Mouse (Mus musculus) heart, postnatal 4 days (tissue): ENCODE results near the gene Etv5. TPM values are rescaled to one million over a fixed set of nuclear protein-coding genes. Genes with fewer than 3 reads are reported as not detected.

ENCODE experiments used
- DNase-seq: peaks from one replicate; pipeline ENCODE4 v3.0.0; 2021
- total RNA-seq, 2 experiments: library from RNA; stranded (reverse); gene quantifications; 2 replicates each; pipeline ENCODE4 v1.2.3; 2021

Etv5 gene
- total RNA-seq, 2 experiments from 2014 or later = 11.6 to 14.5 TPM

DNA sequence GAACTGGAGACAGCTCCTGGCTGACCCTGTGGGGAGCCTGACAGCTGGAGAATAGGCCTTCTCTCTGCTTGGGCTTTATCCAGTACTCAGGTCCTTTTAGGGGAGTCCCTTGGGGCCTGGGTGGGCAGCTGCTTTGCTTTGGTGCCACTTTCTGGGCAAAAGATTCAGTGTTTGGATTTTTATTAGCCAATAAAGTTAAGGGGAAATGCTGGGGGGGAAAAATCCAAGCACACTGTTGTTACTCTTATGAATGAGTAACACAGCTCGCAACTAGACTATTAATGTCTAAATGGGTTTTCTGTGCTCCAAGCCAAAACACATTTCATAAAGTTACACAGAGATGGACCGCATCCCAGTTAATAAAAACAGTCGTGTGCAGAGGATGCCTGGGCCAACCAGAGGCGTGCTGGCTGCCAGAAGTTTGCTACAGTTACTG, 98.3 kb downstream of the Etv5 start:
- DNase-seq = peak; percentile 12

DNA sequence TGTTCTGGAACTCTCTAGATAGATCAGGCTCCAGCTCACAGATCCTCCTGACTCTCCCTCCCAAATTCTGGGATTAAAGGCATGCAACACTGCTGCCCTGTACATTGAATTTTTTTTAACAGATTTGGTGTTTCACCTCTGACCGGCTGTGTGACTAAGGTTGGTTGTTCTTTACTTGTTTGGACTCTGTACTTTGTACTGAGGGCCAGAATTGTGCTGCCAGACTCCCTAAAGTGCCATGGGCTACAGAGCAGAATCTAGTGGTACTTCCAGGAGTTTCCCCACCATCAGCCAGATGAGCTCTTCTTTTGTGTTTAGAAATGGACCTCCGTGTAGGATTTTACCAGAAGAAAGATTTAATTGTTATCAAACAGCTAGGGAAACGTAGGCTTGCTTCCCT, 103.7 kb downstream of the Etv5 start:
- DNase-seq = no peak

Other genes with a start within 250 kb of the Etv5 start
- 100 to 1,000 TPM; 113 to 120 TPM for gene Tra2b, start 173.7 kb downstream of the Etv5 start, total RNA-seq
- under 1 TPM; 0.71 to 0.72 TPM for gene Dgkg, start 217.5 kb upstream of the Etv5 start, total RNA-seq